Mouse (Mus musculus): ENCODE measurements at regions not wholly inside any gene's neighbourhood (a gene's known extent, or its start where the extent isn't known, plus 50 kb on each side); places are given as distances from the start of the nearest gene placed in this dataset.

- DNase-seq (ENCODE audit: low read depth, low spot score) = no peak
These were observed 559.6 kb downstream of the Dhx35 start for GRCm38 (mm10) chr2:159354247-159354646.

- DNase-seq (ENCODE audit: low read depth, low spot score) = no peak
These were observed 561.9 kb downstream of the Dhx35 start for GRCm38 (mm10) chr2:159356503-159356902.

GRCm38 (mm10) chr2:159361371-159361770 lies 566.8 kb downstream of the Dhx35 start:
- no peak for DNase-seq (ENCODE audit: low read depth, low spot score)

GRCm38 (mm10) chr2:159392865-159393264 lies 598.3 kb downstream of the Dhx35 start:
- no peak for DNase-seq (ENCODE audit: low read depth, low spot score)

GRCm38 (mm10) chr2:159401421-159402100 lies 607.0 kb downstream of the Dhx35 start:
- no peak for DNase-seq (ENCODE audit: low read depth, low spot score)

- DNase-seq (ENCODE audit: low read depth, low spot score) = no peak
These were observed 610.3 kb downstream of the Dhx35 start for GRCm38 (mm10) chr2:159404940-159405339.

GRCm38 (mm10) chr2:159414599-159414998 lies 620.0 kb downstream of the Dhx35 start:
- DNase-seq (ENCODE audit: low read depth, low spot score) = no peak

GRCm38 (mm10) chr2:159418371-159418940 lies 623.8 kb downstream of the Dhx35 start:
- no peak for DNase-seq (ENCODE audit: low read depth, low spot score)

GRCm38 (mm10) chr2:159422281-159422937 lies 627.8 kb downstream of the Dhx35 start:
- no peak for DNase-seq (ENCODE audit: low read depth, low spot score)

GRCm38 (mm10) chr2:159428201-159428600 lies 633.6 kb downstream of the Dhx35 start:
- DNase-seq (ENCODE audit: low read depth, low spot score) = no peak

- no peak for DNase-seq (ENCODE audit: low read depth, low spot score)
These were observed 636.1 kb downstream of the Dhx35 start for GRCm38 (mm10) chr2:159430577-159431329.

- DNase-seq (ENCODE audit: low read depth, low spot score) = no peak
These were observed 644.4 kb downstream of the Dhx35 start for GRCm38 (mm10) chr2:159438961-159439360.

- DNase-seq (ENCODE audit: low read depth, low spot score) = no peak
These were observed 649.0 kb downstream of the Dhx35 start for GRCm38 (mm10) chr2:159443581-159443980.

- no peak for DNase-seq (ENCODE audit: low read depth, low spot score)
These were observed 651.8 kb downstream of the Dhx35 start for GRCm38 (mm10) chr2:159446434-159446833.

GRCm38 (mm10) chr2:159446886-159447285 lies 652.3 kb downstream of the Dhx35 start:
- no peak for DNase-seq (ENCODE audit: low read depth, low spot score)

- DNase-seq (ENCODE audit: low read depth, low spot score) = no peak
These were observed 654.4 kb downstream of the Dhx35 start for GRCm38 (mm10) chr2:159448976-159449375.

GRCm38 (mm10) chr2:159451439-159451838 lies 656.8 kb downstream of the Dhx35 start:
- no peak for DNase-seq (ENCODE audit: low read depth, low spot score)

- no peak for DNase-seq (ENCODE audit: low read depth, low spot score)
These were observed 686.9 kb downstream of the Dhx35 start for GRCm38 (mm10) chr2:159481399-159482080.

GRCm38 (mm10) chr2:159491090-159491489 lies 696.5 kb downstream of the Dhx35 start:
- no peak for DNase-seq (ENCODE audit: low read depth, low spot score)

GRCm38 (mm10) chr2:159498691-159499090 lies 704.1 kb downstream of the Dhx35 start:
- DNase-seq (ENCODE audit: low read depth, low spot score) = no peak

- no peak for DNase-seq (ENCODE audit: low read depth, low spot score)
These were observed 706.4 kb downstream of the Dhx35 start for GRCm38 (mm10) chr2:159501039-159501438.

- no peak for DNase-seq (ENCODE audit: low read depth, low spot score)
These were observed 724.5 kb downstream of the Dhx35 start for GRCm38 (mm10) chr2:159519066-159519465.

All from retina, postnatal 7 days (tissue).